Mouse (Mus musculus): ENCODE results near the gene Itih3. TPM values are rescaled to one million over a fixed set of nuclear protein-coding genes. Genes with fewer than 3 reads are reported as not detected.

Gene Itih3
- polyA plus RNA-seq, 1 experiment: 0.42 TPM

- DNase-seq (ENCODE audit: low read depth, low spot score): no peak
- 73% methylated on average over 8 of the region's 8 CpGs for WGBS
Measured at GRCm38 (mm10) chr14:30904307-30904706, 19.3 kb downstream of the Itih3 start.

DNA sequence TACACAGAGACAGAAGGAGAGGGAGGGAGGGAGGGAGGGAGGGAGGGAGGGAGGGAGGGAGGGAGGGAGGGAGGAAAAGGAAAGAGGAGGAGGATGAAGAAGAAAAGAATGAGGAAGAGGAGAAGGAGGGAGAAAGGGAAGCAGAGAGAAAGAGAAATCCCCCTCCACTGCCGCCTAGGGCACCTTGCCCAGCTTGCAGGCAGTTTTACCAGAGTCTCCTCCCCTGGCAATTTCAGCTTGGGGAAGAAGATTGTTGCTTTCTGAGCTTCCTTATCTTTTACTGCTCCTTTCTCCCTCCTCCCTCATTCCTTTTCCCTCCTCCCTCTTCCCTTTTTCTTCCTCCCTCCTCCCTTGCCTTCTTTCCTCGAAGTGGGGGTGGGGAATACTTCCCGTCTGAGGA lies 20.5 kb downstream of the Itih3 start:
- WGBS: 30% methylated on average over 3 of the region's 3 CpGs
- DNase-seq (ENCODE audit: low read depth, low spot score): no peak

GRCm38 (mm10) chr14:30902628-30903027 lies 20.9 kb downstream of the Itih3 start:
- no peak for DNase-seq (ENCODE audit: low read depth, low spot score)
- 83% methylated on average over 5 of the region's 5 CpGs for WGBS

DNA sequence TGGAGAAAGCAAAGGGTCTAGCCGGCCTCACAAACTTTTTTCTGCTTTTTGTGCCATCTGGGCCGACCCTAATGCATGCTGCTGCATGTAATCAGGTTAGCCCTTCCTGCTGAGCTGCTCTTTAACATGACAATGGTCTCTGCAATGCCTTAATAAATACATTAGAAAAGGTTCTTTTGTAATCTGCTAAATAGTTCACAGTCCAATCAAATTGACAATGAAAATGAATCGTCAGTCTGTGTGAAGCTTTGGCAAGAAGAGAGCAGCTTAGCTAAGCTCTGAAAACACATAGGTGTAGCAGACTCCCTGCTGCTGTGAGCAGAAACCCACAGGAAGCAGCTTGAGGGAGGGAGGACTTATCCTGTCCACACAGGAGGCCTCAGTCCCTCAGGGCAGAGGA lies 23.6 kb downstream of the Itih3 start:
- no peak for DNase-seq (ENCODE audit: low read depth, low spot score)
- 73% methylated on average over 3 of the region's 3 CpGs for WGBS

DNA sequence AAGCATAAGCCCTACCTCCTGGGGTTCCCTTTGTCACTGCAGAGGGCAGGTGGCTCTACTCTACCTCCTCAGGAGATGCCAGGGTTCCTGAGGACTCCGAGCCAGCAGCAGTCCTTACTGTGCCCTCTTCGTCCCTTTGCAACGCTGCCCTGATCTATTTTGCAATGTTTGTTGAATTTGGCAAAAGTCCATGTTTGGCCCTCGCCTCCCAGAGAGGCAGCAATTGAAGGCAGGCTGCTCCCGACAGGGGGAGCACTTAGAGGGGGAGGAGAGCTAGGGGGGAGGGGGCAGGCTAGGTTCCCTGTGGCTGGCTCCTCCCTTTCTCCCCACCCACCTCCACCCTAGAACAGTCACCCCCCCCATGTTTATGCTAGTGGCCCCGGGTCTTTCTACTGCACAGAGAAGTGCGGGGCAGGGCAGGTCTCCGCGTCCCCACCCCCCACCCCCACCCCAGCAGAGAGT lies 35.3 kb downstream of the Itih3 start:
- WGBS: under 1% methylated on average over 9 of the region's 9 CpGs
- peak; percentile 14 for DNase-seq (ENCODE audit: low read depth, low spot score)

DNA sequence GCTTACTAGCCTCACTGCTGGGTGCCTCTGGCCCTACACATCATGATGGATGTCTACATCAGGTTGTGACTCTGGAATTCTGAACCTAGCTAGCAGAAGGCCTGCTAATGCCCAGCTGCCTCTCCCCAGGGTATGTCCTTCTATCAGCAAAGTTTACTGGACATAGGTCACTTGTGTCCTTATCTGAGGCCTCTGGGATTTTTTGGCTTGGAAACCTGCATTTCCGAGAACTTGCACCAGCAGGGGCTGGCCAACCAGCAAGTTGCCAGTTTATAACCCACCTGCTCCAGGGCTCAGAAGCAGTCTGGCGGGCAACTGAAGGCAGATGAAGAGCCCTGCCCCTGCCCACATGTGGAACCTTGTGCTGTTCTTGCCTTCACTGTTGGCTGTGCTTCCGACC lies 37.4 kb downstream of the Itih3 start, which contains the start of gene Itih4:
Gene Itih4 (plus strand): TSS at position 273 of the 400 bp plus-strand sequence.
- 91% methylated on average over 3 of the region's 3 CpGs for WGBS
- no peak for DNase-seq (ENCODE audit: low read depth, low spot score)

GRCm38 (mm10) chr14:30885298-30885697 lies 38.3 kb downstream of the Itih3 start:
- WGBS: 15% methylated on average over 3 of the region's 3 CpGs
- no peak for DNase-seq (ENCODE audit: low read depth, low spot score)

- WGBS: 76% methylated on average over 3 of the region's 3 CpGs
- DNase-seq (ENCODE audit: low read depth, low spot score): no peak
Measured at GRCm38 (mm10) chr14:30881718-30882108, 41.8 kb downstream of the Itih3 start.

- no peak for DNase-seq (ENCODE audit: low read depth, low spot score)
Measured at GRCm38 (mm10) chr14:30880811-30881717, 42.5 kb downstream of the Itih3 start.

GRCm38 (mm10) chr14:30880251-30880650 lies 43.3 kb downstream of the Itih3 start:
- WGBS: 71% methylated on average over 8 of the region's 8 CpGs

More at GRCm38 (mm10) chr14:30880811-30881717, 42.5 kb downstream of the Itih3 start:
- 69% methylated on average over 17 of the region's 17 CpGs for WGBS

DNA sequence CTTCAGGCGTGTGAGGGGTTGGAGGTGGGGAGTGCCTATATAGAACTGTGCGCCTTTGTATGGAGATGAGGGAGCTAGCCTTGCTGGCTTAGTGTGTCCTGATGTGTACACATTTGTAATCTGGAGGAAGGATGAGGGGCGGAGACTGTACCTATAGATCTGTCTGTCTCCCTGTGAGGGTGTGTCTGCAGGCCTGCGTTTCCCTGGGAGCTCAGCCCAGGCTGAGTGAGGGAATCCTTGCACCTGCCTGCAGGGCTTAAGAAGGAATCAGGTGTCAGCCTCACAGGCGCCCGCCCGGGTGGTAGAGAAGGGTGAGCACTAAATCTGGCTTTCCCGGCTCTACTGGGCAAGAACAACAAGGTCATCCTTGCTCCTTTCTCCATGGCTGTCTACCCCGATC lies 43.8 kb downstream of the Itih3 start:
- DNase-seq (ENCODE audit: low read depth, low spot score): no peak
- 26% methylated on average over 9 of the region's 9 CpGs for WGBS

More at GRCm38 (mm10) chr14:30880251-30880650, 43.3 kb downstream of the Itih3 start:
- DNase-seq (ENCODE audit: low read depth, low spot score): no peak

- DNase-seq (ENCODE audit: low read depth, low spot score): no peak
- whole genome bisulfite sequencing: 54% methylated on average over 11 of the region's 11 CpGs
Measured at GRCm38 (mm10) chr14:30878958-30879571, 44.5 kb downstream of the Itih3 start, which contains the start of gene Mustn1. Mustn1 (plus strand) TSS chr14:30879200.

DNA sequence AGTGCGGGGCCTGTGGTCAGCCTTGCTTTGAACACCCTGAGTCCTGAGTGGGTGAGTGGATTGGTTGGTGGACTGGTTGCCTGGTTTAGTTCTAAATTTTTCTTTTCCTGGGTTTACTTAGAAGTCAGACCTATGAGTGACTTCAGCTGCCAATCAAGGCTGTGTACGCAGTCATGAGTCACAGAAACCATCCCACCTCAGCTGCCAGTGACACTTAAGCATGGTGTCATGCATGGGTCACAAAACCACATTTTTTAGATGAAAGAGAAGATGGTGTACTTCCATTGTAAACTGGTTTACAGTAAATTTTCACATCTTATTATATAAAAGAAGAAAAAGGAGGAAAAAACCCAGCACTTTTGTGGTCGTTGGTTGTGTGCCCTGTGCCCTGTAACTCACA lies 45.7 kb downstream of the Itih3 start:
- DNase-seq (ENCODE audit: low read depth, low spot score): no peak
- WGBS: 92% methylated on average over 3 of the region's 3 CpGs

DNA sequence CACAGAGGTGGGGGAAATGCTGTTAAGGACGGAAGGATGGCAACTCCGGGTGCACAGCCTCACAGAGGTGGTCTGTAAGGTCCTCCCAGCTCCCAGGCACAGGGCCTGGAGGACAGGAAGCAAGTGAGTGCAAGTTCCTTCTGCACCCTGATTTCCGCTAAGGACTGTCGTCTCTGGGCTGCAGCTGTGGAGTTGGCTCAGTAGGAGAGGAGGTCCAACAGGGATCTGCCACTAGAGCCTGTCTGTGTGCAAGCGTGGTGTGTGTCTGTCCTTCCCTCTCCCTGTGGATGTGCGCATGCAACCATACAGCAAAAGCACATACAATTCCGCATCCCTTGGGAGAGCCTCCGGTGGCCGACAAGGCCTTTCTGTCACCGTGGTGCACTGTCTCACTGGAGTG lies 47.1 kb downstream of the Itih3 start:
- no peak for DNase-seq (ENCODE audit: low read depth, low spot score)
- WGBS: 90% methylated on average over 10 of the region's 10 CpGs

GRCm38 (mm10) chr14:30875955-30876354 lies 47.6 kb downstream of the Itih3 start:
- WGBS: 81% methylated on average over 9 of the region's 9 CpGs
- no peak for DNase-seq (ENCODE audit: low read depth, low spot score)

DNA sequence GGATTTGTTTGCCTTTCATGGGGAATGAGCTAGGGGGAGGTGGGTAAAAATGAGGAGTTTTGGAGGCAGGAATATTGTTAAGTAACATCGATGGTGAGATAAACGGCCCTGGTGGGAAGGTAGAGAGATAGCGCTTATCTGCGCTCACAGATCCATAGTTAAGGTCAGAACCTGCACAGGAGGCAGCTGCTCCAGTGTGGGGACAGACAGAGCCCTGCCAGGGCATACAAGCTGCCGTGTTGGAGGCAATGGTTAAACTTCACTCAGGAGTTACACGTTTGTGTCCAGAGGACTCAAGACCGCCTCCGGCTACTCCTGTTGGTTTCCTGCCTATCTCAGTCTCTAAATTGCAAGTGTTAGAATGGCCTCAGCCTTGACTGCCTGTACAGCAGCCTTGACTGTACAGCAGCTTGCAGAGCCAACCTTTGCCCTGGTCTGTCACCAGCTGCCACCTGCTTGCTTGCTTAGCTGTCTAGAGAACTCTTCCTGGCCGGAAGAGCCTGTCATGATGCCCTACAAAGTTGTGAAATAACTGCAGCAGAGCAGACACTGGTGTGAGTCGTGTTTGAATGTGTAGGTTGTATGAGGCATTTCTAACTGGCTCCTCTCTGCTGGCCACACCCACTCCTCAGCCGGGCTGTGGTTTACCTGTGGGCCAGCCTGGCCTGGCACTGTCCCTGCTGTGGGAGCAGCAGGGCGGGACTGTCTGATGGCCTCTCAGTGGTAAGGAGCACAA lies 48.3 kb downstream of the Itih3 start:
- DNase-seq (ENCODE audit: low read depth, low spot score): no peak
- 39% methylated on average over 12 of the region's 12 CpGs for WGBS

GRCm38 (mm10) chr14:30874095-30874700 lies 49.4 kb downstream of the Itih3 start:
- DNase-seq (ENCODE audit: low read depth, low spot score): no peak
- 85% methylated on average over 18 of the region's 18 CpGs for WGBS

- no peak for DNase-seq (ENCODE audit: low read depth, low spot score)
- WGBS: 76% methylated on average over 25 of the region's 25 CpGs
Measured at GRCm38 (mm10) chr14:30870206-30871147, 53.1 kb downstream of the Itih3 start.

- 93% methylated on average over 8 of the region's 8 CpGs for WGBS
- DNase-seq (ENCODE audit: low read depth, low spot score): no peak
Measured at GRCm38 (mm10) chr14:30869391-30869801, 54.2 kb downstream of the Itih3 start.

Data from large intestine, adult 2 months (tissue).